In the genomic region with DNA sequence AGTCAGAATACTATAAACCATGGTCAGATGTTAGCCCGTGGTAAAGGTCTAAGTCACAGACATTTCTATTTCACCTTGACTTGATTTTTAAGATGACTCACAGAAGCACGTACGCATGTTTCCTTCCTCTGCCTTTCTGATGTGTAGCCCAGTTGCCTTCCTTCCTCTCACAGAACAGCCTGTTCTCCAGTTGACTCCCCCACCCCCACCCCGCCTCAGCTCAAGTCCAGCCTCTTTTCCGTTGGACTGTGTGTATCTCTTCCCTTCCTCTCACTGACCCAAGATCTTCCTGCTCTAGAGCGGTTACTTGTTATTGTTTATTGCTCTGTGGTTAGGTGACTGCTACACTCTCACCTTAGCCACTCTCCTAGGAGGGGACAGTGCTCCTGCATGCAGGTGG, we compare ENCODE assay signal across 14 mouse cellular contexts. TPM values are rescaled to one million over a fixed set of nuclear protein-coding genes. Genes with fewer than 3 reads are reported as not detected.
DNase-seq lines count a peak whose midpoint lies in the region; ATAC-seq and TF ChIP-seq lines count a peak whose summit lies in the region.
"Had no signal": no experiment of that assay in that cellular context is flagged by ENCODE, and none has a peak within 500 bp of the region (broad histone marks: within the 10 kb centered on the region; RNA-seq: fewer than 3 reads in every experiment).

No protein-coding gene starts in this region.

- H3K4me1 ChIP-seq in thymus, adult 2 months (replicated peaks; ENCODE audit: control insufficient read depth, insufficient read depth, low read length), result 0 out of 2 replicates have a peak, but pooled peaks cover 2% of the 10 kb centered on the region
- H3K4me1 ChIP-seq in liver, embryonic 13.5 days (replicated peaks), result peaks cover 16% of the 10 kb centered on the region
- no peaks in the 10 kb centered on the region for H3K4me1 ChIP-seq in forebrain, postnatal 0 days (ENCODE audit: insufficient read depth)
- H3K4me1 ChIP-seq: embryonic facial prominence, embryonic 12.5 days; midbrain, embryonic 15.5 days had no signal

- H3K27me3 ChIP-seq in thymus, adult 2 months (ENCODE audit: control insufficient read depth, insufficient read depth, low read length), result no peaks in the 10 kb centered on the region
- no peaks in the 10 kb centered on the region for H3K27me3 ChIP-seq in liver, embryonic 13.5 days
- no peaks in the 10 kb centered on the region for H3K27me3 ChIP-seq in forebrain, postnatal 0 days (ENCODE audit: insufficient read depth, low read length)
- H3K27me3 ChIP-seq: embryonic facial prominence, embryonic 12.5 days; midbrain, embryonic 15.5 days had no signal

- TF ChIP-seq CTCF in thymus, adult 2 months (IDR thresholded peaks at IDR 0.05; ENCODE audit: borderline replicate concordance, control insufficient read depth, extremely low read depth, insufficient read depth, low read length, poor library complexity), result no peak
- TF ChIP-seq CTCF in forebrain, postnatal 0 days (IDR thresholded peaks at IDR 0.05; ENCODE audit: low read depth), result no peak

- intact Hi-C loops in heart, postnatal 14 days (cut with DNase I), result no loop called here

- H3K9me3 ChIP-seq in liver, embryonic 13.5 days (replicated peaks), result no peaks in the 10 kb centered on the region
- H3K9me3 ChIP-seq in forebrain, postnatal 0 days (ENCODE audit: low read length), result no peaks in the 10 kb centered on the region
- H3K9me3 ChIP-seq: embryonic facial prominence, embryonic 12.5 days; midbrain, embryonic 15.5 days had no signal

- 12% methylated on average over 6 of the region's 6 CpGs for WGBS in thymus, adult 2 months
- WGBS in liver, embryonic 13.5 days (ENCODE audit: insufficient replicate concordance), result 23% methylated on average over 6 of the region's 6 CpGs
- WGBS in forebrain, postnatal 0 days, result 79% methylated on average over 6 of the region's 6 CpGs

- H3K4me2 ChIP-seq in liver, embryonic 13.5 days, result no peak overlapping the region
- H3K4me2 ChIP-seq in forebrain, postnatal 0 days (ENCODE audit: low read depth), result no peak overlapping the region
- H3K4me2 ChIP-seq: embryonic facial prominence, embryonic 12.5 days; midbrain, embryonic 15.5 days had no signal

- ATAC-seq in liver, embryonic 13.5 days (ENCODE audit: low read depth), result peak; percentile 56
- no peak for ATAC-seq in erythroblast, adult 5-6 weeks (replicated peaks; ENCODE audit: low FRiP score, poor library complexity, severe bottlenecking)
- no peak for ATAC-seq in forebrain, postnatal 0 days
- ATAC-seq in activated CD4-positive, CD25-positive, alpha-beta regulatory T cell, adult 4 months, result no peak
- ATAC-seq: midbrain, embryonic 15.5 days had no signal

- H3K9ac ChIP-seq in liver, embryonic 13.5 days, result no peak overlapping the region
- H3K9ac ChIP-seq in forebrain, postnatal 0 days, result no peak overlapping the region
- H3K9ac ChIP-seq: embryonic facial prominence, embryonic 12.5 days; midbrain, embryonic 15.5 days had no signal

- H3K27ac ChIP-seq in thymus, adult 2 months (ENCODE audit: control insufficient read depth, insufficient read depth, low read length), result no peak overlapping the region
- no peak overlapping the region for H3K27ac ChIP-seq in liver, embryonic 13.5 days
- H3K27ac ChIP-seq in forebrain, postnatal 0 days (ENCODE audit: low read depth, low read length), result no peak overlapping the region
- H3K27ac ChIP-seq: embryonic facial prominence, embryonic 12.5 days; midbrain, embryonic 15.5 days had no signal

- no peak overlapping the region for H3K4me3 ChIP-seq in thymus, adult 2 months (ENCODE audit: control insufficient read depth, insufficient read depth, low read length)
- H3K4me3 ChIP-seq in liver, embryonic 13.5 days (replicated peaks), result no peak overlapping the region
- H3K4me3 ChIP-seq in forebrain, postnatal 0 days (ENCODE audit: low read depth, low read length), result no peak overlapping the region
- H3K4me3 ChIP-seq: embryonic facial prominence, embryonic 12.5 days; midbrain, embryonic 15.5 days had no signal

- no peak for TF ChIP-seq POLR2A in thymus, adult 2 months (IDR thresholded peaks at IDR 0.05; ENCODE audit: control insufficient read depth, extremely low read depth, insufficient read depth, low read length, poor library complexity)

- DNase-seq in thymus, postnatal 0 days (ENCODE audit: low spot score), result peak; percentile 6
- no peak for DNase-seq in thymus, adult 2 months
- DNase-seq in heart, postnatal 14 days, result peak; percentile 26 to 29
- no peak for DNase-seq in liver, embryonic 13.5 days
- DNase-seq in forebrain, postnatal 0 days, result no peak
- no peak for DNase-seq in frontal cortex, postnatal 25 days (ENCODE audit: low spot score in 2 of 2)
- DNase-seq: gastrocnemius, postnatal 14 days; thymus, postnatal 36 days had no signal

- no peaks in the 10 kb centered on the region for H3K36me3 ChIP-seq in thymus, adult 2 months (ENCODE audit: control insufficient read depth, insufficient read depth, low read length)
- H3K36me3 ChIP-seq in liver, embryonic 13.5 days, result no peaks in the 10 kb centered on the region; the same call in 1 of the 2 replicates
- H3K36me3 ChIP-seq in forebrain, postnatal 0 days (ENCODE audit: insufficient read depth), result peaks cover 65% of the 10 kb centered on the region
- H3K36me3 ChIP-seq: embryonic facial prominence, embryonic 12.5 days had no signal

RNA-seq across cellular contexts. Expression of a gene that starts 49.5 kb away (rescaled TPM):
- not detected in 2 replicates for polyA plus RNA-seq in thymus, postnatal 0 days (2015; fragmentation: Nextera tagmentation; extraction: Ambion mirVana)
- not detected in 2 replicates for polyA plus RNA-seq in thymus, adult 2 months (2012; rRNA removed)
- not detected for total RNA-seq in heart, postnatal 14 days (2021)
- polyA plus RNA-seq in liver, embryonic 13.5 days (2015; fragmentation: Nextera tagmentation; extraction: Ambion mirVana), result not detected in 2 replicates
- not detected in 2 replicates for total RNA-seq in erythroblast, adult 5-6 weeks (2015; ENCODE audit: low replicate concordance)
- total RNA-seq in erythroblast, adult 5-6 weeks (2017; ENCODE audit: low replicate concordance), result not detected in 2 replicates
- 0.43 TPM in 1 of 2 replicates, not detected in the other for total RNA-seq in forebrain, postnatal 0 days (2014; rRNA removed)
- polyA plus RNA-seq in forebrain, postnatal 0 days (2015; fragmentation: Nextera tagmentation; extraction: Ambion mirVana), result not detected in 2 replicates
- polyA plus RNA-seq in activated CD4-positive, CD25-positive, alpha-beta regulatory T cell, adult 4 months (2017; shearing (Covaris generic)), result not detected
- total RNA-seq: ES-E14; gastrocnemius, postnatal 14 days; layer of hippocampus, postnatal 14 days had no signal
- polyA plus RNA-seq: embryonic facial prominence, embryonic 12.5 days; midbrain, embryonic 15.5 days had no signal

RNA-seq across cellular contexts. Expression of a gene that starts 54.0 kb away (rescaled TPM):
- polyA plus RNA-seq in thymus, postnatal 0 days (2015; fragmentation: Nextera tagmentation; extraction: Ambion mirVana), result 16.5 and 23.0 TPM in 2 replicates
- 7.6 and 11.5 TPM in 2 replicates for polyA plus RNA-seq in thymus, adult 2 months (2012; rRNA removed)
- 1 to 10 TPM; 4.4 TPM for total RNA-seq in heart, postnatal 14 days (2021)
- polyA plus RNA-seq in liver, embryonic 13.5 days (2015; fragmentation: Nextera tagmentation; extraction: Ambion mirVana), result 21.3 and 23.2 TPM in 2 replicates
- 30.7 and 38.5 TPM in 2 replicates for total RNA-seq in erythroblast, adult 5-6 weeks (2015; ENCODE audit: low replicate concordance)
- total RNA-seq in erythroblast, adult 5-6 weeks (2017; ENCODE audit: low replicate concordance), result 53.8 and 62.4 TPM in 2 replicates
- total RNA-seq in forebrain, postnatal 0 days (2014; rRNA removed), result 9.8 and 12.2 TPM in 2 replicates
- 5.2 and 9.7 TPM in 2 replicates for polyA plus RNA-seq in forebrain, postnatal 0 days (2015; fragmentation: Nextera tagmentation; extraction: Ambion mirVana)
- polyA plus RNA-seq in activated CD4-positive, CD25-positive, alpha-beta regulatory T cell, adult 4 months (2017; shearing (Covaris generic)), result 1 to 10 TPM; 8.6 to 9.4 TPM

Comparison
In these comparisons a context has a peak if more than half of its experiments do, and no peak if none do; other contexts are left out.
1. DNase-seq: peak in thymus, postnatal 0 days (single experiment) and heart, postnatal 14 days (2 of 2); none in thymus, adult 2 months (single experiment), liver, embryonic 13.5 days (single experiment), forebrain, postnatal 0 days (single experiment) and frontal cortex, postnatal 25 days (0 of 2).